Mouse (Mus musculus) kidney, postnatal 25 days (tissue): Measurements from ENCODE around the gene March4.

Experiments used
- DNase-seq, 2 experiments: peaks; one replicate each; pipeline ENCODE4 v3.0.0; 2021; ENCODE audit warnings: mixed read lengths in 2 of 2

March4 gene

DNA sequence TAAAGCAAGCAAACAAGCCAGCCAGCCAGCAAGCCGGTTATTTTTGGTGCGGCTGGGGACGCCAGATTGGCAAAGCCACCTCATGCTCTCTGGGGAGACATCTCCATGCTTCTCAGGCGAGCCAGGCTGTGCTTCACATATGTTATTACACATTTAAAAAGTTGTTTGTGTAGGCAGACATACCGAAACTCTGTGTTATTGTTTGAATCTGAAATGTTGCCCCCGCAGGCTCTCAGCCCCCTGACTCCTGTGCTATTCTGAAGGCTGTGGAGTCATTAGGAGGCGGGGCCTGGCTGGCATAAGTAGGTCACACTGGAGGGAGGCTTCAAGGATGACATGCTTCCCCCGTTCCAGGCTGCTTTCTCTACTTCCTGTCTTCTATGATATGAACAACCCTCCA lies 97.6 kb downstream of the March4 start:
- no peak for DNase-seq

DNA sequence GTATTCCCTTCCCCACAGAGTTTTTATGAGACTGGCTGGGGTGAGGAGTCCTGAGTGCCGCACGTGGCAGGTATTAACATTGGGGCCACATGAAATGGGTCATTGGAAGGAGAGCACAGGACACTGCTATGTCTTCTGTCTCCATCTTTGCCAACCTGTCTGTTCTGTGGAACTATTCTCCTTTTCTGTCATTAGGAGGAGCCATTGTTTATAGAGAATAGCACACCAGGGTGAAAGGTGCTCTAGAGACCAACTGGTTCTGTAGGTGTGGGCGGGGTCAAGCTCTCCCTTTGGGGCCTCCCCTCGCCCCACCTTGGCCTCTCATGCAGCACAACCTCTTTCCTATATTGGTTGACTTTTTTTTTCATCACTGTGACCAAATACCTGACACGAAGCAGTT lies 99.8 kb downstream of the March4 start:
- DNase-seq, result no peak

DNA sequence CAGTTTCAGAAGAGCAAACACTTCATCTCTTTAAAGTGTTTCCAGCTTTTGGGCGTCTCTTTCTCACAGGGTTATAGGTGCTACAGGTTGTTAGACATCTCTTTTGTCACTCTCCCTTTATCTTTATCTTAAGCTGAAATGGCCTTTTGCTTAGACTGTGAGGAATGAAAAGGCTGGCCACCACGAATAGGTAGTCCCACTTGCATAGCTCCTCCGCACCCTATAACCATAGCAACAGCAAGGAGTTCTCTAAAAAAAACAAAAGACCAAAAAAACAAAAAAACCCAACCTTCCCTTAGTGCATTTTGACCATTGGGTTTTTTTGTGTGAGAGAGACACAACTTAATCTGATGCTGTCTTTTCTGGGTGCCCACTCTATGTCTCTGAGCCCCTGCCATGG lies 102.2 kb downstream of the March4 start:
- DNase-seq, result no peak

DNA sequence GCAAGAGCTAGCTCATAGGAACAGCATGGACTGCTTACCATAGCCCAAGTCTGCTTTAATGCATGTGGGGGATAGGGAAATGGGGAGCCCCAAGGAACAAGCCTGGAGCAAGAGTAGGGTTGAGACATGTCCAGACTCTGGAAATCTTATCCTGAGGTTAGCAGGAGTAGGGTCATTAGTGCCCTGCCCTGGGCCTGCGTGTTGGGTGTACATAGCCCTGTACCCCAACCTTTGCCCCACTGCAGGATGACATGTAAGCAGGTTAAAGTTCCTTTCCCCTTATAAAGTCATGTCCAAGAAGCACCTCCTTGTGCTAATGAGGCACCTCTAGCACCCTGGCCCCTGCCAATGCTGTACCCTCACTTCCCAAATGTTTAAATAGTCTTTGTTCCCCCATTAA lies 104.2 kb downstream of the March4 start:
- no peak for DNase-seq

DNA sequence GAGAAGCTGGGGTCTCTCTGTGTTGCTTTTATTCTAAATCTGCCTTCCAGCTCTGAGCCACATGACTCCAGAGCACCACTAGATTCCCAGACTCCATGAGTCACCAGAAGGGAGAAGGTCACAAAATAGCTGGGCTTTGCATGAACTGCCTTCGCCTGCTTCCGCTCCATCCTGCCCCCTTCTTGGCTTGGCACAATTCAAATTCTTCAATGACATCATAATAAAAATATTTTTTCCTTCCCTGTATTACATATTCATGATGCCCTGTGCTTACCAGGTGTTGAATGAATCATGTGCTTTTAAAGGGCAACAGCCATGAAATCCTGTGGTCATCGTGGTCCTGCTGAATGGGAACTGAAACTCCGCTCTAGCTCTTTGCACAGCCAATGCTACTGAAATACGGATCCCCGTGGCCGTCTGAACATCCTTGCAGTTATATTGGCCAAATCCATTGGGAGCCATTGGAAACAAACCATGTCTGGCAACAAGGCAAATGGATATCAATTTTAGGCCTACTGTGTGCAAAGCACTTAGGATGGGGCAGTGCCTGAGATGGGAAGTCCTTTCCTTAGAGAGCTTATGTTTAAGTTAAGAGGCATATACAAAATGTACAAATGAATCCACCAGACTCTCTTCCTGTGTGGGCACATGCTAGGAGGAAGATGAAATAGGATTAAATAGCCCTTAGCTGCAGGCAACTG lies 107.5 kb downstream of the March4 start:
- DNase-seq, result no peak

DNA sequence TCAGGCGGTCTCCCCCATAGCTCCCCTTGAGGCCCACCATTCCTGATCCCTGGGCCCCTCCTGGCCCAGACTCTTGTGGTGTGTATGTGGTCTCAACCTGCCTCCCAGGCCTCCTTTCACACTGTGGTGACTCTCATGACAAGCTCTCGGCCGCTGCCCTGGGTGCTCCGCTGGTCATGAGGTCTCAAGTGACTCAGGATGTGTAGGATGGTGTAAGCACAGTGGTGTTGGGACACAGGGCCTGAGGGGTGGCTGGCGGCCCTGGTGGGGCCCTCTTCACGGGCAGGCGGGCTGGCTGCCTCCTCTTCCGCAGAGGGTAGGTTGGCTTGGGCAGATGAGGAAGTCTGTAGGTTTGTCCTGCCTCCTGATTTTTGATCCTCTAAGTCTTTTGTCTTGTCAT lies 108.2 kb downstream of the March4 start:
- no peak for DNase-seq

DNA sequence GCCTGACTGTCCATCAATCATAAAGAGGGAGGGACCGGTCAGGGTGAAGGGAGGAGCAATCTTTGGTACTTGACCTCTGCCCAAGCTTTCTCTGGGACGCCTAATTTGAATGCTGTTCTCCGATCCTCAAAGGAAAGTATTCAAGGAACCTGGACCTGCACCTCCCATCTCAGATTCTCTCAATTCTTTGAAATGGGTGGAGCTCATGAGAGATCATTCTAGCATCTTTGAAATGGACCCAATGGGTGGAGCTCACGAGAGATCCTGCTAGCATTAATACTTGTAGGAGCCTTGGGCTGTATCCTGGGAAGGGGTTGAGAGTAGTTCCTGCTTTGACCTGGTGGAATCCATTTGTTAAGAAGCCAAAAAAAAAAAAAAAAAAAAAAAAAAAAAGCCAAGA lies 110.3 kb downstream of the March4 start:
- no peak for DNase-seq

DNA sequence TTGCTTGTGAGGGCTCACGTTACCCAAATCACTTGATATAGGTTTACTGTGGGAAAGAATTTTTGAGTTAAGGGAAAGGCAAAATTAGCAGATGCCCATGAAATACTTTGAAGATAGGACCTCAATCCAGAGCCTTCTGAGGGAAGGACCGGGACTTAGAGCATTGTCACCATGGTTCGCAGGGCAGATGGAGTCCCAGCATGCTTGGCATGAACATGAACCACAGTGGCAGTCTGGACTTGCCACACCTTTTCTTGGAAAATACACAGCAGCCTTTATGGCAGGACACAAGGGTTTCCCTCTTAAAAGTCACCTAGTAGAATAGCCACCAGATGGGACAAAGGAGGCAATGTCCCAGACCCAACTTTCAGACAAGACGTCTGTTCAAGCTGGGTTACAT lies 114.6 kb downstream of the March4 start:
- no peak for DNase-seq

DNA sequence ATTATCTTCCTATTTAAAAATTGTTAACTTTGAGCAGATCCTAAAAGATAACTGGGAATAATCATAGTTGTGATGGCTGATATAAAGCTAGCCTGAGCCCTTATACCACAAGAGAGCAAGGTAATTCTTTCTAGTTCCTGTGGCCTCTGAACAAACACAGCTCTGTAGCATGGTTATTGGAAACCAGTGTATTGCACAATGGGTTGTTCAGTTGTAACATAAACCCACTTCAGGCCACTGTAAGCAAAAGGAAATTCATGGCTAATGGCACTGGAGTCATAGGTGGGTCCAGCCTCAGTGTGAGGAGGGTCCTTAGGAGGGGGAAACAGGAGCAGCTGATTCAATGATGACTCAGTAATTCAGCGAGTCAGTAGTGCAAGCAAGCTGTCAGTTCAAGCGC lies 116.5 kb downstream of the March4 start:
- DNase-seq, result no peak

DNA sequence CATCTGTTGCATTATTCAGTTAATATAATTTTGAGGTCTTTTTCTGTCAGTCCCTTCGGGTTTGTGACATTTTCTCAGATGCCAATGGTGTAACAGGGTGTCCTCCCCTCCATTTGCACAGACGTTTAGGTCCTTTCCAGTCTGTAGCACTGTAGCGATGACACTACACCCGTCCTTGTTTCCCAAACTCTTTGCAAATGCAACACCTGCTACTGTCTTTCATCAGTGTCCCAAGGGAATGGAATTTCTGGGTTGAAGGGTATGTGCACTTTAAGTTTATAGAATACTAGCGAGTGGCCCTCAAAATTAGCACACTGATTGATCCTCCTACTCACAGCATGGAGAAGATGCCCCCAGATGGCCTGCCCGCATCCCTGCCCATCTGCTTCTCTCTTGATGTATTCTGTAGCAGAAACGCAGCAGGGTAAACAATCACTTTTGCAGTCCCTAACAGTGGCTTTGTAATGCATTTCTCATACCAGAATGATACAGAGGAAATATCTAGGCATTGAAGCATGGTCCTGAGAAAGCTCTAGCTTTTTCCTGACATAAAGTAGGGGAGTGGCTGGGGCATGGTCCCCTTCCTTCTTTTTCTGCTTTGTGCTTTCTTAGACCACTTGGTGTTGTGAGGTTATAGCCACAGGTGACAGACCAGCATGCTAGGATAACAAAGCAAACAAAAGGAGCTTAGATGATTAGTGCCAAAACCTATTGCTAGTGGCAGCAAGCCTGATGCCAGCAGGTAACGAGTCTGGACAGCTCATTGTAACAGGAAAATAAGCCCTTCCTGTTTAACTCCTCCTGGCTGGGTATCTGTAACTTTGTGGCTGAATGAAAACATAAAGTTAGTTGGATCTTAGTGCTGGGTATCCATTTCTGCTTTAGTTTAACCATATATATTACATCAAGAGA lies 117.7 kb downstream of the March4 start:
- no peak for DNase-seq

DNA sequence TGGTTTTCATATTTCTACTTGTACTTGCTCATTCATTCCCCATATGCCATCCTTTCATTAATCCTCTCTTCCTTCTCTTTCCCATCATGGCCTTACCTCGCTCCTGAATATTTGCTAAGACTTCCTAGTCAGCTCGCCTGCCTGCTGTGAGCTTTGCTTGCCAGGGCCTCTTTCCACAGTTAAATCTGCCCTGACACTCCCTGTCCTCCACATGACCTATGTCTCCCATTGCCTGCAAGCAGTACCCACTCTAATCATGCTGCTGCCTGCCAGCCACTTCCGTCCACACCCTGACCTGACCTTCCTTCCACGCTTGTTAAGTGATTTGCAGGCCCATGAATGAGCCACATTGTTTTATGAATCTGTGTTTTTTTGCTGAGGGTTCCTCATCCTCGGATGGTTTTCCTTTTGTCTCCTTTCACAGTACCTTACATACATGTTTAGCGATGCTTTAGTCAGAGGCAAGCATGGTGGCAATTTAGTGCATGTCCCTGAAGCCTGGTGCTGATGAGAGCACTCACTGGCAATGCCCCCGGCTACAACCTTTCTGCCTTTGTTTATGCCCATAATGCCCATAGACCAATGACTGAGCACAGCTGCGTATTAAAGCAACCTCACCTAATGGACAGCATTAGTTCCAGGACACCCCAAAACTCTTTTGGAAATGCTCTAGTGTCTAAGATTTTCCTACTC lies 122.0 kb downstream of the March4 start:
- no peak for DNase-seq

DNA sequence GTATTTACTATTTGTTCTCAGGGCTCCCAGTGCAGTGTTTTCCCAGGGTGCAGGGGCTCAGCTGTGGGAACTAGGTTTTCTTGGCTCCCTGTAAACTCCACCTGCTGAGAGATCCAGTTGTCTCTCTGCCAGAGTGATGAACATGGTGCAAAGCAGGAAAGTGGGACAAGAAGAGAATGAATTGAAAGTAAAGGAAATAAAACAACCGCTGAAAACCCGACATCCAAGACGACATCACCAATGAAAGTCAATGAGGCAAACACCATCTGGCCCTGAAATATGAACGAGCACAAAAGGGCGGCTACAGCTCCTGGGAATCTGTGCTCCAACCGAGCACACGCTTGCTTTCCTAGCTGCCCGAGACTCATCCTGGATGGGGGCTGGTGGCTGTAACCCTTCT lies 122.6 kb downstream of the March4 start:
- DNase-seq, result no peak

DNA sequence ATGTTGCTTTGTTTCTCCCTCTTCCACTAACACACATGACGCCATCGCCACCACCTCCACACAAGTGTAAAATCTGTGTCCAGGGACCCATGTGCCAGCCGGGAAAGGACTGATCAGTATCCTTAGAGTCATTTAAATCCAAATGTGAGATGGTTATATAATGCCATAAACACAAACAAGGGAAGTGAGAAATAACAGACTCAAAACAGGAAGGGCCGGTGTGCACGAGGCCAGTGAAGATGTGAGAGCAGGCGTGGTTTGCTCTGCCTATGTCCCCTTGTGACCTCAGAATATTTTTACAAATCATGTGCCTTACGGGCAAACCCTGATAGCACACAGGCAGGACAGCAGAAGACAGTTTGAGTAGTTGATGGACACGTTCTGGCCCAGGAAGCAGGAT lies 123.5 kb downstream of the March4 start:
- no peak for DNase-seq

DNA sequence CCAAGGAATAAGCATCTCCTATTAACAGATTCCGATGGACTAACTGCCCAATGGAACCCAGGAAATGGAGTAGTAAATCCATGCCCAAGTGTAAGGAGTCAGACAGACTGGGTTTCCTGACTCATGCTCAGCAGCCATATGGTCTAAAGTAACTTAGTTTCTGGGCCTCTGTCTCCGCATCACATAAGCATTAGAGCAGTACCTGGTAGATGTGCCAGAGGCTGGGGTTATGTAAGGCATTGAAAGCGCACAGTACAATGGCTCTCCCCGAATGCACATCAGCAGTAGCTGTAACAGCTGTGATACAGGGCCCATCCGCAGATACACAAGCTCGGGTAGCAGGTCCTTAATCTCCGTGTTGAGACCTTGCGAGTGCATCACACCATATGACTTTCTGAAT lies 125.6 kb downstream of the March4 start:
- no peak for DNase-seq

DNA sequence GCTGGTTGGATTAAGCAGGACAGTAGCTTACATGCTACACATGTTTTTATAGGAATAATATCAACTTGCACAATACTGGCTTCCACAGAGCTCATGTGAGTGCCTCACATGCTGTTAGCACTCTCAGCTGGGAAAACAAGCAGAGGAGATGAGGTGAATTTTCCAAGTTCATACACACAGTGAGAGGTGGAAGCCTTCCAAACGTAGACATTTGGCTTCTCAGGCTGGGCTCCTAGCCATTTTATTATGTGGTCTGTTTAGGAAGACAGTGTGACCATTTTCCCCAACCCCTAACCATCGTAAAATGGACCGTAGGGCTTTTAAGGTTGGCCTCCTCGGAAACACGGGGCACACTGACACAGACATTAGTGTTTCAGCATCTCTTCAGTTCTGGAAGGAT lies 126.8 kb downstream of the March4 start:
- no peak for DNase-seq

DNA sequence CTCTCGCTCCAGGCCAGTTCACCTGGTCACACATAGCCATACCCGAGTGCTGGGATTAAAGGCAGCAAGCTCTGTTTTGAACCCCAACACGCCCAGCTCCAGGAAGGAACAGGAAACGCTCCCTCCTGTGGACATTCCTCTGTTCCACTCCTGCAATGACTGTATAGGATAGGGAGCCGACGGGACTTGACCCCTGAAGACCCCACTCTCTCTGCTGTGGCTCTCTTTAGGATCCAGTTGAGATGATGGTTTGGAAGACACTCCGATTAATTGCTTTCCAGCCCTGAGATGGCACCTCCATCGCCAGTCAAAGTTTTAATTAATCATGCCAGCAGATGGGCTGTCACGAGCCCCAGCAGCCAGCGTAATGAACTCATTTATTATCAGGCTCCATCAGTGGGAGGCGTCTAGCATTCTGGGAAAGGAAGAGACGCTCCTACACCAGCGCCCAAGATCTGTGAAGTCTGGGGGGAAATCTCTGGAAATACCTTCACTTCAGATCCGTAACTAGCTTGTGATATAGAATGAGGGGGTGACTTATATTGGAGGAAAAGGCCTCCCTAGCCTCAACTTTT lies 130.1 kb downstream of the March4 start:
- no peak for DNase-seq

DNA sequence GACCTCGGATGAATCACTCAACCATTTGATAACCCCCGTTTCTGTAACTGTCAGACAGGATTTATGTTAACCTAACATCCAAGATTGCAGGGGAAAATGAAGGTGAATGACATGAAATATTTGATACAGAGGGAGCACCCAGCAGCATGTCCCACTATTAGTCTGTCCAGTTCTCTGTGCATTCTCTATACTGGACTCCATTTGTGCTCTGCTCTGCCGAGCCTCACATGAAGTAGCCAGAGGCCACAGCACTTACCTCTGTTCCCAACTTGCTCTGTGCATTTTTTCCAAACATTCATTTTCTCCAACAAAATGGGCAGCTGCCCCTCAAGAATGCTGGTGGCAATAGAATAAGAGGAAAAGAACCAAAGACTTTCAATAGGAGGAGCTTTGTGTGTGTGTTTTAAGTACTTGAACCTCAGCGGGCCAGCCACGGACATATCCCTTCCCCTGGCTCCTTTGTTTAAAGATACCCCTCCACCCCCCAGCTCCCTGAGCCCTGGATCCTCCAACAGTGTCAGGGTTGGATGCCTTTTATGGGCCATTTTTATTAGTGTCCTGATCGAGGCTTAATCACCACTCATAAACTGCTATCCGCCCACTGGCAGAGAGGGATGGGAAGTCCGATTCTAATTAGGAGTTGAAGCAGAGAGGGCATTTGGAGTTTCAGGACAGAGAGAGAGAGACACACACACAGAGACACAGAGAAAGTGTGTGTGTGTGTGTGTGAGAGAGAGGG lies 135.2 kb downstream of the March4 start:
- DNase-seq, result no peak

DNA sequence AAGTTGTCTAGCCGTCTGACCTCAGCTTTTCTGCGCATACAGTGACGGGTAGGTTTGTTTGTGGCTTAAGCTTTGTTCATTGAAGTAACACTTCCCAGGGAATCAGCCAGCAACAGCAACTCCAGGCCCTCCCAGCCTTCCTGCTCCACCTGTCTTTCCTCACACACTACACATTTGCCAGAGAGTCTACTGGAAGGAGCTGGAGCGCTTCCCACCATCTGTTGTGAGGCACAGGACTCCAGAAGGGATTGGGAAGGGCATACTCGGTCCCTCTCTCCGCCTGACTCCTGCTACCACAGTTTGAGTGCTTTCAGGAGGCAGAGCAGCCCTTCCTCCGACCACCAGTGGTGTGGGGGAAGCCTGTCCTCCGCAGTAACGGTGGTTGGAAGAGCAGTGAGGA lies 136.1 kb downstream of the March4 start:
- DNase-seq, result no peak

DNA sequence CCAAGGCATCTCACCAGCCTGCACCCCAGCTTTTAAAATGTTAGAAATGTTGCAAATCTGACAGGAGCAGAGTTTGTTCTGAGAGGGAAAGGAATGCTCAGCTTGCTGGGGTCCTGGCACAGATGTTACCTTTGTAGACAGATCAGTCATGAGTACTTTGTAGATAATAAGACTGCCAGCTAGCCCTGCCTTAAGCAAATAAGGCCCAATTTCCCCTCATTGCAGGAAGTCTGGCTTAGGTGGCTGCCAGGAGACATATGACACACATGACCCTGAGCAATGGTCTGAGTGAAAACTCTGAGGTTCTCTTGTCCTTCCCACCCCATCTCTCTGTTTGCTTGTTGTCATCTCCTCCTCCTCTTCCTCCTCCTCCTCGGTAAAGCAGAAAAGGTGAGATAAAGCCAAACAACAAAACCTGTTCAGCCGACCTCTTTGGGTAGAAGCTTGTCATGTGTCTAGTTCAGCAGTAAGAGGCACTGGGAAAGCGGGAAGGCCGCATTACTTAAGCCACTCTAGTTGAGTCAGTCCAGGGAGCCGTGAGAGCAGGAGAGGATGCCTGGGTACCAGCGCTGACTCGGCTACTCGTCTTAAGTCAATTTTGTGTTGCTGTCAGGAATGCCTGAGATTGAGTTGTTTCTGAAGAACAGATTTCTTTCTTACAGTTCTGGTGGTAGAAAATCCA lies 136.9 kb downstream of the March4 start:
- DNase-seq, result no peak

DNA sequence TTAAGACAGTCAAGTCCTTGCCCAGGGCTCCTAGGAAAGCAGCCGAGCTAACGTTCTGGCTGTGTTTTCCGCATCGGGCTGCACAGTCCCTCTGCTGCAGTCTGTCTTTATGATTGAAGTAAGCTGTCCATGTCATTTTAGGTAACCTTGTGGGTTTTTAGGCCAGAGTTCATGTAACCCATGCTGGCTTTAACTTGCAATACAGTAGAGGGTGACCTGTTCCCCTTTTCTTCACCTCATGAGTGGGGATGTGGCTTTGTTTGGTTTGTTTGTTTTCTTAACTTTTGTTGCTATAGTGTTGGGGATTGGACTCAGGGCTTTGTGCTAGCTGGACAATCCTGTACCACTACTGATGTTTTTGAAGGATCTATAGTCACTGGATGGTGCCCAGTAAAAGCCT lies 146.3 kb downstream of the March4 start:
- DNase-seq, result no peak

DNA sequence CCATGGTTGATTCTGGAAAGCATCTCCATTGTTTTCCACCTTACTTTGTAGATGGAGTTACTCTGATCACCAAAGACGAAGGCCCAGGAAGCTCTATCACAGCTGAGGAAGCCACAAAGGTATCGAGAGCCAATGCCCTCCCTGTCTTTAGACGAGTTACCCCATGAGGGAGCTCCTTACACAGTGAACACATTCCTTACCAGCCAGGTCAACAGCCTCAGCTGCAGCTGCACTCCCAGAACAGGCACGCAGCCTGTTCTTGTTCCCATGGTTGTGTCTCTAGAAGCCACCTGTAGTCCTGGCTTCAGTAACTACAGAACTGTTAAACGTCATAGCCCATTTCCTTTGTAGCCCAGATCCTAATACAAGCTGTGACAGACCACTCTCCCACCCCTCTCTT lies 153.1 kb downstream of the March4 start:
- no peak for DNase-seq

DNA sequence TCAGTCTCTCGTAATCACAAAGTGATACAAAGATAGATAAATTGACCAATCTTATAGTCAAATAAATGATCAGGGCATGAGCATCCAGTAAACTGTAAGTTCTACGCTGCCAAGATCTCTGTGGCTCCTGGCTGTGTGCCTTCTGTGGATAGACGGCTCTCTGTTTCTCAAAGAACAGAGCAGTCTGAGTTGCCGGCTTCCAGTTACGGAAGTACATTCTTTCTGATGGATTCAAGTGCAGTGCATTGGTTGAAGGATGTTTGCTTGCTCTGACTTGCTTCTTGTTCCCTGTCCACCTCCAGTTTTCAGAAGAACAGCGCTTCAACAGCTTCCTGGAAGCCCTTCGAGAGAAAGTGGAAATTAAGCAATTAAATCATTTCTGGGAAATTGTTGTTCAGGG lies 153.7 kb downstream of the March4 start:
- no peak for DNase-seq
